Mouse (Mus musculus) brain, embryonic 18.5 days (tissue): ENCODE results near the gene Dapk1.

Experiments used
- DNase-seq: peaks from one replicate; pipeline ENCODE4 v3.0.0-alpha.2; 2012; ENCODE audit warnings: low read depth, low spot score

Dapk1 gene

GRCm38 (mm10) chr13:60616036-60616435 is 14.3 kb downstream of the Dapk1 start:
- no peak for DNase-seq

GRCm38 (mm10) chr13:60618287-60618686 is 16.5 kb downstream of the Dapk1 start:
- no peak for DNase-seq

GRCm38 (mm10) chr13:60619723-60620122 is 18.0 kb downstream of the Dapk1 start:
- no peak for DNase-seq

- no peak for DNase-seq
Measured at GRCm38 (mm10) chr13:60621411-60621965, 19.7 kb downstream of the Dapk1 start.

- no peak for DNase-seq
Measured at GRCm38 (mm10) chr13:60625581-60625980, 23.8 kb downstream of the Dapk1 start.

- DNase-seq = no peak
Measured at GRCm38 (mm10) chr13:60627843-60628656, 26.3 kb downstream of the Dapk1 start.

- no peak for DNase-seq
Measured at GRCm38 (mm10) chr13:60628657-60628950, 26.9 kb downstream of the Dapk1 start.

GRCm38 (mm10) chr13:60629419-60629818 is 27.7 kb downstream of the Dapk1 start:
- no peak for DNase-seq

GRCm38 (mm10) chr13:60633945-60634344 is 32.2 kb downstream of the Dapk1 start:
- DNase-seq = no peak

- no peak for DNase-seq
Measured at GRCm38 (mm10) chr13:60635636-60636035, 33.9 kb downstream of the Dapk1 start.

GRCm38 (mm10) chr13:60639482-60640055 is 37.8 kb downstream of the Dapk1 start:
- DNase-seq = no peak

- no peak for DNase-seq
Measured at GRCm38 (mm10) chr13:60640420-60640819, 38.7 kb downstream of the Dapk1 start.

GRCm38 (mm10) chr13:60644457-60644889 is 42.7 kb downstream of the Dapk1 start:
- DNase-seq = no peak

- DNase-seq = no peak
Measured at GRCm38 (mm10) chr13:60646791-60647190, 45.0 kb downstream of the Dapk1 start.

GRCm38 (mm10) chr13:60648350-60648749 is 46.6 kb downstream of the Dapk1 start:
- DNase-seq = no peak

- DNase-seq = no peak
Measured at GRCm38 (mm10) chr13:60650000-60650399, 48.3 kb downstream of the Dapk1 start.

GRCm38 (mm10) chr13:60654017-60654565 is 52.3 kb downstream of the Dapk1 start:
- no peak for DNase-seq

- no peak for DNase-seq
Measured at GRCm38 (mm10) chr13:60655246-60655645, 53.5 kb downstream of the Dapk1 start.

- no peak for DNase-seq
Measured at GRCm38 (mm10) chr13:60659600-60659999, 57.9 kb downstream of the Dapk1 start.

GRCm38 (mm10) chr13:60660056-60660455 is 58.3 kb downstream of the Dapk1 start:
- no peak for DNase-seq

GRCm38 (mm10) chr13:60660711-60661261 is 59.0 kb downstream of the Dapk1 start:
- DNase-seq = no peak

- no peak for DNase-seq
Measured at GRCm38 (mm10) chr13:60662493-60663177, 60.9 kb downstream of the Dapk1 start.
